Mouse (Mus musculus) embryonic stem cell, embryonic (primary cell): ENCODE results near the gene Pkp1.

Experiments used
- CTCF ChIA-PET, 4 experiments: fragments of 300-600 bp in 2 of 4; fragments of 350-600 bp in 2 of 4; sonication (Branson Sonifier 250); formaldehyde crosslinking; loops; one replicate each; lab custom pipeline; 2022; ENCODE audit warnings: inconsistent platforms in 2 of 4; lab: Charles Lee
- POLR2A ChIA-PET, 4 experiments: fragments of 300-600 bp in 2 of 4; fragments of 350-600 bp in 2 of 4; sonication (Branson Sonifier 250); formaldehyde crosslinking; loops; one replicate each; lab custom pipeline; 2022; ENCODE audit warnings: antibody characterized with exemption in 4 of 4, inconsistent platforms in 1 of 4; lab: Charles Lee

Gene Pkp1

DNA sequence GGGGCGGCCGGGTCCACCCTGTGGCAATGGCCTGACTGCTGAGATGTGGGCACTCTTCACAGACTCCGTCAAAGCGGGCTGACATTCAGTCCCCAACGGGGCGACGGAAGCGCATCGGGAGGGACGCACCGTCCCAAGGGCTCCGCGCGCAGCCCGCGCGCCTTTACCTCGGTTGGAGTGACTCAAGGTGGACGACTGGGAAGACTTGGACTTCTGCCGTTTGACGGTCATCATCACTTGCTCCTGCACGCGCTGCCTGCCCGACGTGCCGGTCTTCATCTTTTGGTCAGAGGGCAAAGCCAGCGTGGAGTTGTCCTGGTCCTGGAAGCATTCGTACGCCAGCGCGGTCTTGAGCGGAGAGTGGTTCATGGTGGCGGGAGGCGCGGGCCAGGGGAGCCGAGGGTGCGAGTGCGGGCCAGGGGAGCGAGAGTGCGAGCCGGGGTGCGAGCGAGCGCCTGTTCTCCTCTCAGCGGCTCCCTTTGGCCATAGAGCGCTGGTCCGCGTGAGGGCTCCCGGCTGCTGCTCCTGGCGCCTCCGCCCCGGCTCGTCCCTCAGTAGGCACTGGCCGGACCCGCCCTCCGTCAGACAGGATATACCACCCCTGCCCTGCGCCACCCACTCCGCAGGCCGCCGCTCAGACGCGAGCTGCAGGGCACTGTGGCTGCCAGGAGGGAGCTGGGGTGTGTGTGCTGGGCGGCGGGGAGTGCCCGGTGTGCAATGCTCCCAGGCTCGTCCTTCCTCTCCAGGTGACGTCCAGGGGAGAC is at the start of gene Pkp1:
Gene Pkp1 (minus strand): TSS at position 564 of the 764 bp plus-strand sequence.
- ChIA-PET POLR2A (interaction anchor here in 3 of 4 experiments (0.7 to 1.6 kb wide), 5 partner anchors 13 to 63 kb away, joined by 3 to 5 read pairs (median 3); no protein-coding TSS in a partner anchor), CTCF (interaction anchor here (0.6 to 2.1 kb wide), 10 partner anchors 10 to 1360 kb away, joined by 3 to 10 read pairs (median 4); no protein-coding TSS in a partner anchor)

DNA sequence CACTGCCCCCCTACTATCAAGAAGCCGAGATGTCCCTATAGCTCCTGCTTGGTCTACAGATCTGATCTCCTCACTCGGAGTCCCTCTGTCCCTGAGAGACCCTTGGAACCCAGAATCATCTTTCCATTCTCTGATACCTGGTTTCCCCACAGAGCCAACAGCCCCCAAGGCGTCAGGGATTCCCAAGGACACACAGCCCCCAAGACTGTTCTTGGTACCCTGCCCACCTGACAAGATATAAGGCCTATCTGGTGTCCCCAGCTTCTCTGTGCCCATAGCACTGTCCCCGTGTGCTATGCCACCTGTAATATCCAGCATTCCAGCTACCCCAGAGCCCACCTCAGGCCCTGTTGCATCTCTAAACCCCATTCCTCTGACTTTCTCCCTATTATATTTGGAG is 48.7 kb upstream of the Pkp1 start:
- CTCF ChIA-PET: interaction anchor here in 3 of 4 experiments (1.1 to 1.8 kb wide), 5 partner anchors 9 to 22 kb away, joined by 3 to 5 read pairs (median 4); no protein-coding TSS in a partner anchor
- POLR2A ChIA-PET: no interaction called here

GRCm38 (mm10) chr1:135964561-135964960 is 45.6 kb upstream of the Pkp1 start:
- CTCF ChIA-PET: no interaction called here

GRCm38 (mm10) chr1:135963177-135963576 is 44.2 kb upstream of the Pkp1 start:
- CTCF ChIA-PET: no interaction called here
- POLR2A ChIA-PET: no interaction called here

More at GRCm38 (mm10) chr1:135964561-135964960, 45.6 kb upstream of the Pkp1 start:
- POLR2A ChIA-PET: no interaction called here

- POLR2A ChIA-PET: interaction anchor here in 1 of 4 experiments (0.9 to 1.6 kb wide), 2 partner anchors 12 to 24 kb away, joined by 3 to 4 read pairs; no protein-coding TSS in a partner anchor
- CTCF ChIA-PET: interaction anchor here (0.5 to 2.8 kb wide), 60 partner anchors 9 to 566 kb away, joined by 3 to 36 read pairs (median 3); partner anchors contain the start of genes Ascl5 (in 2 of the 4), Cacna1s (in 1 of the 4) and Mroh3 (in 1 of the 4)
Measured at GRCm38 (mm10) chr1:135958483-135958882, 39.5 kb upstream of the Pkp1 start.

DNA sequence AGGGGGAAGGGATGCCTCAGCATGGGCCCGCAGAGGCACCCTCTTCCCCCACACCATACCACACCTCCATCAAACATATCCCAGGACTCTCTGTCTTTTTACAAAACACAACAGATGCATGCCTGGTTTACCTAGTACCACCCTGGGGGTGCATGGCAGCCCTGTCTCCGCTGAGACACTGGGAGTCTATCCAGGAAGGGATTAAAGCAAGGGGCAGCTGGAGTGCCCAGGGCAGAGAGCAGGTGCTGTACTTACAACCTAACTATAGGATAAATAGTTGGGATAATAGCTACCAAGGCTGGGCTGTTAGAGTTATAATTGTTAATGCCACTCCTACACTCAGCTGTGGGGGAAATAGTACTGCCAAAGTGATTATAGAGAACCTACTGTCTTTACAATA is 29.9 kb upstream of the Pkp1 start:
- ChIA-PET CTCF (interaction anchor here in 1 of 4 experiments (5.1 kb wide), 1 partner anchor 10 kb away, joined by 36 read pairs; no protein-coding TSS in a partner anchor), POLR2A (interaction anchor here in 1 of 4 experiments (0.5 kb wide), 1 partner anchor 842 kb away, joined by 3 read pairs; no protein-coding TSS in a partner anchor)

- POLR2A ChIA-PET: interaction anchor here in 1 of 4 experiments (1.0 kb wide), 1 partner anchor 110 kb away, joined by 3 read pairs; the partner anchor contains the start of gene Tnnt2
- CTCF ChIA-PET: interaction anchor here (0.6 to 5.7 kb wide), 65 partner anchors 11 to 592 kb away, joined by 3 to 77 read pairs (median 5); partner anchors contain the start of genes Ascl5 (in 1 of the 4), Csrp1 (in 1 of the 4), Mroh3 (in 1 of the 4) and Pkp1 (in 1 of the 4)
Measured at GRCm38 (mm10) chr1:135946247-135946646, 27.2 kb upstream of the Pkp1 start.

- ChIA-PET CTCF (interaction anchor here (0.5 to 5.7 kb wide), 121 partner anchors 8 to 1489 kb away, joined by 3 to 77 read pairs (median 4); partner anchors contain the start of genes Pkp1 (in 2 of the 4), Ascl5 (in 1 of the 4), Csrp1 (in 1 of the 4) and Mroh3 (in 1 of the 4)), POLR2A (interaction anchor here in 2 of 4 experiments (0.9 to 1.3 kb wide), 6 partner anchors 9 to 193 kb away, joined by 3 to 4 read pairs (median 4); partner anchors contain the start of gene Tnnt2 (in 1 of the 2))
Measured at GRCm38 (mm10) chr1:135945711-135946110, 26.7 kb upstream of the Pkp1 start.

GRCm38 (mm10) chr1:135944526-135945259 is 25.7 kb upstream of the Pkp1 start:
- POLR2A ChIA-PET: interaction anchor here in 3 of 4 experiments (0.5 to 1.5 kb wide), 10 partner anchors 8 to 540 kb away, joined by 3 to 5 read pairs (median 4); no protein-coding TSS in a partner anchor

GRCm38 (mm10) chr1:135943713-135944112 is 24.7 kb upstream of the Pkp1 start:
- ChIA-PET POLR2A (interaction anchor here in 1 of 4 experiments (0.8 to 1.5 kb wide), 2 partner anchors 10 to 37 kb away, joined by 3 read pairs; no protein-coding TSS in a partner anchor), CTCF (interaction anchor here (0.6 to 5.7 kb wide), 24 partner anchors 8 to 673 kb away, joined by 3 to 77 read pairs (median 6); partner anchors contain the start of gene Pkp1 (in 1 of the 4))

More at GRCm38 (mm10) chr1:135944526-135945259, 25.7 kb upstream of the Pkp1 start:
- CTCF ChIA-PET: interaction anchor here (0.6 to 5.7 kb wide), 112 partner anchors 7 to 1238 kb away, joined by 3 to 77 read pairs (median 4); partner anchors contain the start of genes Pkp1 (in 2 of the 4), Ascl5 (in 1 of the 4), Csrp1 (in 1 of the 4) and Mroh3 (in 1 of the 4)

DNA sequence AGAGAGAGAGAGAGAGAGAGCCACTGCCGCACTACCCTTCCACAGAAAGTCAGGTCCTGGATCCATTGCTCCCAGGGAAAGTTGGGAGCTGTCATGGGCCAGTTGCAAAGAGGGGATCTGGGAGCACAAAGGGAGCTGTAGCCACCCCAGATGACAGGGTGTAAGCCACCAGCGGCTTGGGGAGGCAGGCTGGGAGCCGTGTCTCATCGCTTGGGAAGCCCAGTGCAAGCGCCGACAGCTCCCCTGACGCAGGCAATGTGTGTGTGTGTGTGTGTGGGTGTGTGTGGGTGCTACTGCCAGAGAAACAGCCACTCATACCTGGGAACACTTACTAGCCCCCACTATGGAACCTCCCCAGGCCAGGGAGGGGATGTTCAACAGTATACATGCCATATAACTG is 23.1 kb upstream of the Pkp1 start:
- ChIA-PET POLR2A (interaction anchor here in 3 of 4 experiments (0.7 to 1.6 kb wide), 4 partner anchors 8 to 432 kb away, joined by 3 to 4 read pairs (median 4); no protein-coding TSS in a partner anchor), CTCF (interaction anchor here in 3 of 4 experiments (0.6 to 5.7 kb wide), 10 partner anchors 15 to 218 kb away, joined by 3 to 77 read pairs (median 3); no protein-coding TSS in a partner anchor)

DNA sequence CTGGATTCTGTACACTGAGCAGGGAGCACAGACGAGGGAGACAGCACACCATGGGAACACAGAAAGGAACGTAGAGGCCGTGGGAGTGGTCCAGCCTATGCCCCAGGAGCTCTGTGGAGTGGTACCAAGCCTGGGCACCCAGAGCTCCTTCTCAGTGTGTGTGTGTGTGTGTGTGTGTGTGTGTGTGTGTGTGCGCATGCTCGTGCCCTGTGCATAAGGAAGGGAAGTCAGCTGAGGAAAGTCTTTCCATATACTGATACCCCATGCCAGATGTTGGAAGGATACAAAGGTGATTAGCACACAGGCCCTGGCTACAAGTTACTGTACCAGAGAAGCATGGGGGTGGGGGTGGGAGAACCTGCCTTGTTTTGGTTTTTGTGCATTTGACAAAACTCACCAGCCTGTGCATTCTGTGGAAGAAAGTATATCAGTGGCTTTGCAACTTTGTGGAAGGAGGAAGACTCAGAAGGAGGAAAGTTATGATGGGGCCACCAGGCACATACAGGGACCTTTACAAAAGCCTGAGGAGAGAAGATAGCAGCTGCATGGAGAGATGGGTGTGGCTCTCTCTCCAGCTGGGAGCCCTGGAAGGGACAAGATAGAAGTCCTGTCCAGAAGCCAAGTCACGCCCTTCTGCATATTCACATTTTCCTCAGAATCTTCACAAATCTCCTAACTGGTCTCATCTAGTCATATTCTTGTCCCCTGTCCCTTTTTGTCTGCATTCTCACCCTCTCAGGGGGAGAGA is 22.4 kb upstream of the Pkp1 start:
- POLR2A ChIA-PET: interaction anchor here in 2 of 4 experiments (0.7 to 1.6 kb wide), 3 partner anchors 7 to 294 kb away, joined by 4 to 5 read pairs (median 4); no protein-coding TSS in a partner anchor

GRCm38 (mm10) chr1:135936091-135936490 is 17.1 kb upstream of the Pkp1 start:
- POLR2A ChIA-PET: interaction anchor here in 1 of 4 experiments (0.6 to 1.3 kb wide), 3 partner anchors 9 to 80 kb away, joined by 4 read pairs; partner anchors contain the start of gene Pkp1
- CTCF ChIA-PET: interaction anchor here in 3 of 4 experiments (0.8 to 3.8 kb wide), 4 partner anchors 9 to 89 kb away, joined by 3 to 19 read pairs (median 4); no protein-coding TSS in a partner anchor

More for the DNA sequence above, 22.4 kb upstream of the Pkp1 start:
- CTCF ChIA-PET: interaction anchor here in 3 of 4 experiments (0.6 to 5.7 kb wide), 9 partner anchors 16 to 433 kb away, joined by 3 to 77 read pairs (median 3); no protein-coding TSS in a partner anchor

DNA sequence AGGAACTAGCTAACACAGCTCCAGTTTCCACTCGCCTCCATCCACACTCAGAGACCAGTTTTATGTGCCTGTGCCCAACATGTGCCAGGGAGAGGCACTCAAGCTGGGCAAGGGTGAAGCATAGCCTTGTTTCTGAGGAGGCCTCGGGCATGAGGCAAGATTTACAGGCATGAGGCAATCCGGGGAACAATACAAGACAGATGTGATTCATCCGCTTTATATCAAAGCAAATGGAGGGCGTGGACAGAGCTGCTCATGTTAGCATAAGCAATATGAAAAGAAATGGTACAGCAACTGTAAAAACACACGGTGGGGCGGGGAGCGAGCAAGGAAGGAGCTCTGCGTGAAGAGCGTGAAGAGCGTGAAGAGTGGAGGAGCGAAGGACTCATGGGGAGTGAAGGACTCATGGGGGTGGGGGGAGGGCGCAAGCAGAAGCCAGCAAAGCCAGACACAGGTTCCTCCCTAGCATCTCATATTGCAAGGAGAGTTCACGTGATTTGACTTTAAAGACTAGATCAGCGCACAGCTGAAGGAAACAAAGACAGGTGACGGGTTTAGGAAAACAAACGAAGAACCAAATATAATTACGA is 14.8 kb upstream of the Pkp1 start:
- ChIA-PET POLR2A (interaction anchor here in 2 of 4 experiments (0.5 to 1.5 kb wide), 5 partner anchors 9 to 77 kb away, joined by 3 to 4 read pairs (median 3); no protein-coding TSS in a partner anchor), CTCF (interaction anchor here (0.5 to 3.8 kb wide), 12 partner anchors 11 to 619 kb away, joined by 3 to 19 read pairs (median 4); no protein-coding TSS in a partner anchor)

GRCm38 (mm10) chr1:135929876-135930275 is 10.9 kb upstream of the Pkp1 start:
- CTCF ChIA-PET: interaction anchor here (0.6 to 1.1 kb wide), 4 partner anchors 11 to 155 kb away, joined by 3 to 4 read pairs (median 4); partner anchors contain the start of gene Pkp1 (in 1 of the 4)
- POLR2A ChIA-PET: interaction anchor here in 1 of 4 experiments (0.6 to 0.9 kb wide), 2 partner anchors 18 to 795 kb away, joined by 3 read pairs; no protein-coding TSS in a partner anchor
